Mouse (Mus musculus) heart, embryonic 10.5 days (tissue): ENCODE measurements around the gene Tas1r2. TPM values are rescaled to one million over a fixed set of nuclear protein-coding genes. Genes with fewer than 3 reads are reported as not detected.

Source experiments
- DNase-seq: peaks from one replicate; pipeline ENCODE4 v3.0.0-alpha.2; 2017; ENCODE audit warnings: low spot score
- H3K27ac ChIP-seq: fragments of 300-500 bp; sonication (generic); 2 replicates; pipeline ENCODE4 v1.5.1; 2016; ENCODE audit warnings: mild to moderate bottlenecking
- H3K27me3 ChIP-seq: fragments of 300-500 bp; sonication (generic); 2 replicates; pipeline ENCODE4 v1.6.1; 2016; ENCODE audit warnings: mild to moderate bottlenecking; ENCODE audit not compliant: poor library complexity, insufficient read depth, severe bottlenecking
- H3K36me3 ChIP-seq: fragments of 300-500 bp; sonication (generic); 2 replicates; pipeline ENCODE4 v1.6.1; 2016; ENCODE audit warnings: mild to moderate bottlenecking, moderate library complexity
- H3K4me1 ChIP-seq: fragments of 300-500 bp; sonication (generic); 2 replicates; pipeline ENCODE4 v1.6.1; 2016; ENCODE audit warnings: mild to moderate bottlenecking
- H3K4me3 ChIP-seq: fragments of 300-500 bp; sonication (generic); 2 replicates; pipeline ENCODE4 v1.5.1; 2016; ENCODE audit warnings: mild to moderate bottlenecking, moderate library complexity
- H3K9me3 ChIP-seq: fragments of 300-500 bp; sonication (generic); 2 replicates; pipeline ENCODE4 v1.6.1; 2016; ENCODE audit warnings: mild to moderate bottlenecking, moderate library complexity
- WGBS: fragments of 180-500 bp; shearing (Covaris S2); methylation state at CpG from one replicate; pipeline ENCODE4 v1.1.7; 2016; 5-methylcytosine and 5-hydroxymethylcytosine counted together
- polyA plus RNA-seq: library from polyadenylated mRNA; unstranded; fragments of >200 nt; fragmentation: Nextera tagmentation; extraction: Ambion mirVana; gene quantifications from 2 replicates; pipeline ENCODE4 v1.2.1, GENCODE M21; 2016

Gene Tas1r2
- not detected in 2 replicates for polyA plus RNA-seq

- 78% methylated on average over 8 of the region's 8 CpGs for WGBS
- Histone ChIP-seq H3K36me3 (0 out of 2 replicates have a peak, but pooled peaks cover under 1% of the 10 kb centered on the region), H3K4me3 (no peak within 1 kb of the TSS), H3K27ac (no peak within 1 kb of the TSS), H3K9me3 (no peaks in the 10 kb centered on the region), H3K27me3 (peaks cover 35% of the 10 kb centered on the region), H3K4me1 (peaks cover 3% of the 10 kb centered on the region; the same call in 1 of the 2 replicates)
- no peak for DNase-seq
Measured at GRCm38 (mm10) chr4:139653238-139653637, at the start of gene Tas1r2. Gene Tas1r2, plus strand, starts transcription at chr4:139653538.

- H3K36me3 ChIP-seq = peaks cover 43% of the 10 kb centered on the region
- DNase-seq = no peak
- no peaks in the 10 kb centered on the region for H3K27me3 ChIP-seq
- H3K27ac ChIP-seq = no peak overlapping the region
- peaks cover 31% of the 10 kb centered on the region for H3K4me1 ChIP-seq
- H3K9me3 ChIP-seq = no peaks in the 10 kb centered on the region
- no peak overlapping the region for H3K4me3 ChIP-seq
- WGBS = 89% methylated on average over 11 of the region's 11 CpGs
Measured at GRCm38 (mm10) chr4:139605216-139605615, 48.1 kb upstream of the Tas1r2 start.

GRCm38 (mm10) chr4:139606732-139607131 lies 46.6 kb upstream of the Tas1r2 start:
- H3K36me3 ChIP-seq = peaks cover 43% of the 10 kb centered on the region
- H3K4me1 ChIP-seq = peaks cover 24% of the 10 kb centered on the region
- H3K9me3 ChIP-seq = no peaks in the 10 kb centered on the region
- H3K4me3 ChIP-seq = no peak overlapping the region
- no peaks in the 10 kb centered on the region for H3K27me3 ChIP-seq
- WGBS = 96% methylated on average over 5 of the region's 5 CpGs
- no peak for DNase-seq
- no peak overlapping the region for H3K27ac ChIP-seq

- WGBS = 72% methylated on average over 4 of the region's 4 CpGs
Measured at GRCm38 (mm10) chr4:139608975-139609374, 44.4 kb upstream of the Tas1r2 start.

GRCm38 (mm10) chr4:139610954-139611353 lies 42.4 kb upstream of the Tas1r2 start:
- Histone ChIP-seq H3K4me1 (peaks cover 16% of the 10 kb centered on the region), H3K36me3 (peaks cover 63% of the 10 kb centered on the region), H3K4me3 (no peak overlapping the region), H3K27ac (peak overlapping the region; percentile 29), H3K27me3 (no peaks in the 10 kb centered on the region), H3K9me3 (0 out of 2 replicates have a peak, but pooled peaks cover 5% of the 10 kb centered on the region)
- 65% methylated on average over 6 of the region's 6 CpGs for WGBS
- no peak for DNase-seq

More at GRCm38 (mm10) chr4:139608975-139609374, 44.4 kb upstream of the Tas1r2 start:
- H3K4me3 ChIP-seq = no peak overlapping the region
- H3K27me3 ChIP-seq = no peaks in the 10 kb centered on the region
- no peak overlapping the region for H3K27ac ChIP-seq
- DNase-seq = no peak
- H3K9me3 ChIP-seq = 0 out of 2 replicates have a peak, but pooled peaks cover 5% of the 10 kb centered on the region
- H3K4me1 ChIP-seq = peaks cover 8% of the 10 kb centered on the region
- peaks cover 59% of the 10 kb centered on the region for H3K36me3 ChIP-seq

GRCm38 (mm10) chr4:139611542-139611953 lies 41.8 kb upstream of the Tas1r2 start:
- Histone ChIP-seq H3K4me1 (peaks cover 21% of the 10 kb centered on the region), H3K4me3 (0 out of 2 replicates have a peak overlapping the region, but pooled peaks have one; percentile 24), H3K27ac (peak overlapping the region; percentile 29; the same call in 1 of the 2 replicates), H3K9me3 (0 out of 2 replicates have a peak, but pooled peaks cover 5% of the 10 kb centered on the region), H3K27me3 (no peaks in the 10 kb centered on the region), H3K36me3 (peaks cover 60% of the 10 kb centered on the region)
- WGBS = 3% methylated on average over 10 of the region's 10 CpGs
- peak; percentile 92 for DNase-seq

- no peak overlapping the region for H3K4me3 ChIP-seq
- H3K4me1 ChIP-seq = peaks cover 30% of the 10 kb centered on the region
- WGBS = 88% methylated on average over 21 of the region's 21 CpGs
- 0 out of 2 replicates have a peak, but pooled peaks cover 5% of the 10 kb centered on the region for H3K9me3 ChIP-seq
- no peak overlapping the region for H3K27ac ChIP-seq
- no peaks in the 10 kb centered on the region for H3K27me3 ChIP-seq
- no peak for DNase-seq
- peaks cover 48% of the 10 kb centered on the region for H3K36me3 ChIP-seq
Measured at GRCm38 (mm10) chr4:139614524-139615260, 38.6 kb upstream of the Tas1r2 start.

- Histone ChIP-seq H3K36me3 (peaks cover 47% of the 10 kb centered on the region), H3K4me3 (peak overlapping the region; percentile 63), H3K4me1 (peaks cover 23% of the 10 kb centered on the region), H3K27ac (peak overlapping the region; percentile 89), H3K9me3 (0 out of 2 replicates have a peak, but pooled peaks cover 5% of the 10 kb centered on the region), H3K27me3 (no peaks in the 10 kb centered on the region)
- 10% methylated on average over 24 of the region's 24 CpGs for whole genome bisulfite sequencing
- peak; percentile 89 for DNase-seq
Measured at GRCm38 (mm10) chr4:139616276-139617000, 36.9 kb upstream of the Tas1r2 start.

GRCm38 (mm10) chr4:139617001-139617364 lies 36.4 kb upstream of the Tas1r2 start:
- WGBS = 67% methylated on average over 3 of the region's 3 CpGs
- H3K27ac ChIP-seq = peak overlapping the region; percentile 89
- H3K4me3 ChIP-seq = peak overlapping the region; percentile 63
- no peaks in the 10 kb centered on the region for H3K27me3 ChIP-seq
- 0 out of 2 replicates have a peak, but pooled peaks cover 5% of the 10 kb centered on the region for H3K9me3 ChIP-seq
- H3K4me1 ChIP-seq = peaks cover 21% of the 10 kb centered on the region
- peaks cover 47% of the 10 kb centered on the region for H3K36me3 ChIP-seq
- DNase-seq = no peak

- H3K9me3 ChIP-seq = no peaks in the 10 kb centered on the region
- H3K36me3 ChIP-seq = peaks cover 23% of the 10 kb centered on the region
- H3K27me3 ChIP-seq = peaks cover 13% of the 10 kb centered on the region; the same call in 1 of the 2 replicates
- DNase-seq = no peak
- WGBS = 71% methylated on average over 6 of the region's 6 CpGs
- peaks cover 42% of the 10 kb centered on the region for H3K4me1 ChIP-seq
- H3K4me3 ChIP-seq = no peak overlapping the region
- H3K27ac ChIP-seq = no peak overlapping the region
Measured at GRCm38 (mm10) chr4:139619765-139620164, 33.6 kb upstream of the Tas1r2 start.

- peak; percentile 98 for DNase-seq
- peaks cover 20% of the 10 kb centered on the region for H3K4me1 ChIP-seq
- H3K27ac ChIP-seq = peak within 1 kb of the TSS; percentile 95
- H3K9me3 ChIP-seq = no peaks in the 10 kb centered on the region
- peaks cover 24% of the 10 kb centered on the region for H3K27me3 ChIP-seq
- peaks cover 1% of the 10 kb centered on the region; the same call in 1 of the 2 replicates for H3K36me3 ChIP-seq
- peak within 1 kb of the TSS; percentile 71 for H3K4me3 ChIP-seq
- WGBS = under 1% methylated on average over 38 of the region's 38 CpGs
Measured at GRCm38 (mm10) chr4:139622373-139623282, 30.7 kb upstream of the Tas1r2 start, which contains the start of gene Aldh4a1. Gene Aldh4a1, plus strand, starts transcription at chr4:139622866.
